Comparison of ENCODE assay signal across 28 mouse cellular contexts in the genomic region with DNA sequence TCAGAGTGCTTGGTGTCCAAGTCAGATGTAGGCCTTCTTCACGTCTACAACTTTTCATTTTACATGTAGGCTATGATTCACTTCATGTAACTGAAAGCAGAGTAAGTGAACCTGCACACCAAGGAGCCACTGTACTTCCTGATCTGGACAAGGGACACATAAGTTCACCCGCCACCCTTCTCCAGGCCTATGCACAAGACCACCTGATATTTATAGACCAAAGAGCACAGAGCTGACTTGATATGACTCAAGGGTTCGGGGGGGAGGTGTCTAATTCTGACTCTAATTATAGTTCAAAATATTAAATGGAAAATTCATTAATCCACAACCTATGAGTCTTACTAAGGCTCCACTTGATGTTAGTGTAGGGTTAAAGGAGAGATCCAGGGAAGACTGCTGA. TPM values are rescaled to one million over a fixed set of nuclear protein-coding genes. Genes with fewer than 3 reads are reported as not detected.
"Had no signal": no experiment of that assay in that cellular context is flagged by ENCODE, and none has a peak within 500 bp of the region (broad histone marks: within the 10 kb centered on the region; RNA-seq: fewer than 3 reads in every experiment).

No protein-coding gene starts in this region.

- H3K4me3 ChIP-seq: gastrocnemius, adult 2 months; hindbrain, embryonic 10.5 days; hindbrain, embryonic 12.5 days; intestine, embryonic 15.5 days; layer of hippocampus, adult 2 months; left cerebral cortex, adult 2 months; limb, embryonic 10.5 days; limb, embryonic 12.5 days; liver, embryonic 13.5 days; liver, embryonic 15.5 days had no signal

- H3K9me3 ChIP-seq: hindbrain, embryonic 10.5 days; hindbrain, embryonic 12.5 days; intestine, embryonic 15.5 days; limb, embryonic 10.5 days; limb, embryonic 12.5 days; liver, embryonic 13.5 days; liver, embryonic 15.5 days had no signal

- H3K4me2 ChIP-seq: hindbrain, embryonic 12.5 days; hindbrain, embryonic 14.5 days; intestine, embryonic 15.5 days; limb, embryonic 12.5 days; liver, embryonic 11.5 days; liver, embryonic 13.5 days; liver, embryonic 15.5 days had no signal

- H3K9ac ChIP-seq: hindbrain, embryonic 12.5 days; hindbrain, embryonic 14.5 days; intestine, embryonic 15.5 days; limb, embryonic 12.5 days; liver, embryonic 13.5 days; liver, embryonic 15.5 days; liver, postnatal 0 days had no signal

- DNase-seq: gastrocnemius, adult 2 months; gastrocnemius, postnatal 10 days; gastrocnemius, postnatal 25 days; heart, postnatal 14 days; kidney, adult 18-20 months; kidney, adult 8-10 months; kidney, postnatal 10 days; kidney, postnatal 25 days; kidney, postnatal 4 days; liver; liver, embryonic 13.5 days; liver, postnatal 0 days; lung, adult 2 months had no signal

- H3K4me1 ChIP-seq: liver, embryonic 13.5 days; liver, embryonic 15.5 days had no signal

- H3K36me3 ChIP-seq: hindbrain, embryonic 10.5 days; hindbrain, embryonic 12.5 days; intestine, embryonic 15.5 days; limb, embryonic 12.5 days; liver, embryonic 13.5 days; liver, embryonic 15.5 days had no signal

- ATAC-seq: forebrain, embryonic 16.5 days; hindbrain, embryonic 16.5 days; inflammation-experienced regulatory T-cells, adult 6 months; intestine, embryonic 15.5 days; intestine, postnatal 0 days; liver, postnatal 0 days had no signal

- H3K27ac ChIP-seq: gastrocnemius, adult 2 months; hindbrain, embryonic 10.5 days; hindbrain, embryonic 12.5 days; hindbrain, embryonic 14.5 days; intestine, embryonic 15.5 days; layer of hippocampus, adult 2 months; left cerebral cortex, adult 2 months; limb, embryonic 10.5 days; limb, embryonic 12.5 days; liver, embryonic 13.5 days; liver, embryonic 15.5 days had no signal

- H3K27me3 ChIP-seq: hindbrain, embryonic 12.5 days; intestine, embryonic 15.5 days; limb, embryonic 12.5 days; liver, embryonic 13.5 days; liver, embryonic 15.5 days had no signal

RNA-seq across cellular contexts. Expression of gene Ror2, which starts 14.3 kb away (rescaled TPM):
- total RNA-seq: granulocyte monocyte progenitor cell, adult 5-6 weeks had no signal
- polyA plus RNA-seq: inflammation-experienced regulatory T-cells, adult 6 months had no signal
